Mouse (Mus musculus) midbrain, embryonic 10.5 days (tissue): ENCODE results near the gene Lamtor2. TPM values are rescaled to one million over a fixed set of nuclear protein-coding genes. Genes with fewer than 3 reads are reported as not detected.

Source experiments
- DNase-seq: peaks from one replicate; pipeline ENCODE4 v3.0.0-alpha.2; 2017; ENCODE audit warnings: low spot score
- H3K27ac ChIP-seq: fragments of 300-500 bp; sonication (generic); replicated peaks from 2 replicates; pipeline ENCODE4 v1.5.1; 2016; ENCODE audit warnings: mild to moderate bottlenecking
- H3K27me3 ChIP-seq: fragments of 300-500 bp; sonication (generic); 2 replicates; pipeline ENCODE4 v1.6.1; 2016; ENCODE audit warnings: low read depth, mild to moderate bottlenecking; ENCODE audit not compliant: poor library complexity, severe bottlenecking
- H3K36me3 ChIP-seq: fragments of 300-500 bp; sonication (generic); 2 replicates; pipeline ENCODE4 v1.6.1; 2016; ENCODE audit warnings: mild to moderate bottlenecking, moderate library complexity
- H3K4me1 ChIP-seq: fragments of 300-500 bp; sonication (generic); 2 replicates; pipeline ENCODE4 v1.6.1; 2016
- H3K4me3 ChIP-seq: fragments of 300-500 bp; sonication (generic); 2 replicates; pipeline ENCODE4 v1.5.1; 2016; ENCODE audit warnings: mild to moderate bottlenecking, moderate library complexity
- H3K9me3 ChIP-seq: fragments of 300-500 bp; sonication (generic); replicated peaks from 2 replicates; pipeline ENCODE4 v1.6.1; 2016; ENCODE audit warnings: mild to moderate bottlenecking
- WGBS: fragments of 180-500 bp; shearing (Covaris S2); methylation state at CpG from one replicate; pipeline ENCODE4 v1.1.7; 2016; 5-methylcytosine and 5-hydroxymethylcytosine counted together
- polyA plus RNA-seq: library from polyadenylated mRNA; unstranded; fragments of >200 nt; fragmentation: Nextera tagmentation; extraction: Ambion mirVana; gene quantifications from 2 replicates; pipeline ENCODE4 v1.2.1, GENCODE M21; 2016

The Lamtor2 gene
- polyA plus RNA-seq, 1 experiment from 2014 or later: 175 TPM

DNA sequence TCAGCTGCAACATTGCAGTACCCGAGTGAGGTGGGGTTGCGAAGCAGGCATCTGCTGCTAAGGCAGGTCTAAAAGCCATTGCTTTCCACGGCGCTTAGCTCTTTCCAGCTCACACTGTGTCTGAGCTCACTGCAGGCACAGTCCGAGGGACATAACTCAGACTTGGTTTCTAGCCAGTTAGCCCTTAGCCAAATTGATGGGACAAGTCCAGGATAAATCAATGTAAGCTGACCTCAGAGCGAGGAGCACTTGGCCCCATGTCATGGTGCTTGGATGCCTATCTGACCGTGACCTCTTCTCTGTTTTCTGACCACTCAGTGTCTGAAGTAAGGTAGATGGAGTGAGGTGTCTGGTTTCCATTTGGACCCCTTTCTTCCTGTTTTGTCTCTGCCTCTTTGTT lies 11.1 kb upstream of the Lamtor2 start:
- Histone ChIP-seq H3K27me3 (no peaks in the 10 kb centered on the region), H3K9me3 (no peaks in the 10 kb centered on the region), H3K27ac (no peak overlapping the region), H3K4me1 (peaks cover 3% of the 10 kb centered on the region; the same call in 1 of the 2 replicates), H3K36me3 (peaks cover 100% of the 10 kb centered on the region), H3K4me3 (no peak overlapping the region)
- 86% methylated on average over 7 of the region's 7 CpGs for whole genome bisulfite sequencing
- DNase-seq: no peak

DNA sequence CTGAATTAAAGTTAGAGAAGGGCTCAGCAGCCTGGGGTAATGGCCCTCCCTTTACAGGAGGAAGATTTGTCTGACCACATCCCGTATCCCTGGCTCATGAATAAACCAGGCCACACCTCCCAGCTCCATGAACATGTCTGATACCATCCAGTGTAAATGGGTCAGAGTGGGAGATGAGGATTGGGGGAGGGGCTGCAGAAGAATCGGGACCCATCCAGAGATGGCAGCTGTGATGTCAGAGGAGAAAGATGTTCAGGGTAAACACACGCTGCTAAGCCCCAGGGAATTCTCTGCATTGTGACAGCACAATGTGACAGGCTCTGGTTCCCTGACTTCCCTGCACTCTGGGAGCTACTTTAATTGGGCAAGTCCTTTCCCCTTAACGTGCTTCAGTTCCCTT lies 10.6 kb upstream of the Lamtor2 start:
- H3K27ac ChIP-seq: no peak overlapping the region
- peaks cover 3% of the 10 kb centered on the region; the same call in 1 of the 2 replicates for H3K4me1 ChIP-seq
- WGBS: 78% methylated on average over 4 of the region's 4 CpGs

DNA sequence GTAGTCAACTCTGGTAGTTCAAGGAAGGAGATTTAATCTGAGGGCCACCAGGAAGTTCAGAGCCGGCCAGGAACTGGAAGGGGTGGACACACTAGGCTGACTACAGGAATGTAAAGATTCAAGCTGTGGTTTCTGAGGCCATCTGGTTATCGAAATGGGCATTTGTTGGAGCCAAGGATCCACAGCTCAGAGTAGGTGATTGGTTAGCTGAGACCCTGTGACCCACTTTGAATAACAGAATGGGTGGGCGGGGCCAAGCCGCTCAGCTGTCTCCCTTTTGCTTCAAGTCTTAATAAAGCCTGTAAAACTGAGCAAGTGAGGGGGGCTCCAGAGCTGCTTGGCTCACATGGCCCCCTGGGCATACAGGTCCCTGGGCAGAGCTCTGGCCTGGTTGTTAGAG lies 9.1 kb upstream of the Lamtor2 start:
- Histone ChIP-seq H3K27me3 (no peaks in the 10 kb centered on the region), H3K4me1 (peaks cover 3% of the 10 kb centered on the region; the same call in 1 of the 2 replicates), H3K36me3 (peaks cover 100% of the 10 kb centered on the region), H3K9me3 (no peaks in the 10 kb centered on the region), H3K4me3 (no peak overlapping the region), H3K27ac (no peak overlapping the region)
- WGBS: 74% methylated on average over 4 of the region's 4 CpGs
- no peak for DNase-seq

More for the DNA sequence above, 10.6 kb upstream of the Lamtor2 start:
- Histone ChIP-seq H3K36me3 (peaks cover 100% of the 10 kb centered on the region), H3K9me3 (no peaks in the 10 kb centered on the region), H3K4me3 (no peak overlapping the region), H3K27me3 (no peaks in the 10 kb centered on the region)
- DNase-seq: no peak

DNA sequence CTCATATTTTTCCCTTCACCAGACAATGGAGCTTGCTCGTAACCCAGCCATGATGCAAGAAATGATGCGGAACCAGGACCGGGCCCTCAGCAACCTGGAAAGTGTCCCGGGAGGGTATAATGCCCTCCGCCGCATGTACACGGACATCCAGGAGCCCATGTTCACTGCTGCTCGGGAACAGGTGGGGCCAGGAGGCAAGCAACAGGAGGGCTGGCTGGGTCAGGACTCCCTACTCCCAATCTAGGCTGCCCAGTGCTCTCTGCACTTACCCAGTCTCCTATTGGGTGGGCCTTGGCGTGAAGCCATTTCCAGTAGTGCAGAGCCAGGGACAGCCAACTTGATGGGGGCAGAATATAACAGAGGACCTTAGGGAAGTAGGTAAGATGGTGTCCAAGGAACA lies 6.7 kb upstream of the Lamtor2 start:
- Histone ChIP-seq H3K4me1 (peaks cover 19% of the 10 kb centered on the region), H3K27ac (no peak overlapping the region), H3K27me3 (no peaks in the 10 kb centered on the region), H3K36me3 (peaks cover 95% of the 10 kb centered on the region), H3K4me3 (no peak overlapping the region), H3K9me3 (no peaks in the 10 kb centered on the region)
- DNase-seq: no peak
- 96% methylated on average over 9 of the region's 9 CpGs for WGBS

DNA sequence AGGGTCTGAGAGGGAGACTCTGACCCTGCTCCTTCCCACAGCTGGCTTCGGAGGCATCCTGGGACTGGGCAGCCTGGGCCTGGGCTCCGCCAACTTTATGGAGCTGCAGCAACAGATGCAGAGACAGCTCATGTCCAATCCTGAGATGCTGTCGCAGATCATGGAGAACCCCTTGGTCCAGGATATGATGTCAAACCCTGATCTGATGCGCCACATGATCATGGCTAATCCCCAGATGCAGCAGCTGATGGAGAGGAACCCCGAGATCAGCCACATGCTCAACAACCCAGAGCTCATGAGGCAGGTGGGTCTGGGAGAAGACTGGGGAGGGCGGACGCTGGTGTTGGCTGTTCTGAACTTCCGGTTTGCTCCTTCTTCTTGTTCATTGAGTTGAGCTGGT lies 3.7 kb upstream of the Lamtor2 start:
- peaks cover 46% of the 10 kb centered on the region for H3K4me1 ChIP-seq
- no peaks in the 10 kb centered on the region for H3K27me3 ChIP-seq
- no peak for DNase-seq
- H3K4me3 ChIP-seq: no peak overlapping the region
- no peaks in the 10 kb centered on the region for H3K9me3 ChIP-seq
- peaks cover 65% of the 10 kb centered on the region for H3K36me3 ChIP-seq
- no peak overlapping the region for H3K27ac ChIP-seq
- WGBS: 94% methylated on average over 8 of the region's 8 CpGs

DNA sequence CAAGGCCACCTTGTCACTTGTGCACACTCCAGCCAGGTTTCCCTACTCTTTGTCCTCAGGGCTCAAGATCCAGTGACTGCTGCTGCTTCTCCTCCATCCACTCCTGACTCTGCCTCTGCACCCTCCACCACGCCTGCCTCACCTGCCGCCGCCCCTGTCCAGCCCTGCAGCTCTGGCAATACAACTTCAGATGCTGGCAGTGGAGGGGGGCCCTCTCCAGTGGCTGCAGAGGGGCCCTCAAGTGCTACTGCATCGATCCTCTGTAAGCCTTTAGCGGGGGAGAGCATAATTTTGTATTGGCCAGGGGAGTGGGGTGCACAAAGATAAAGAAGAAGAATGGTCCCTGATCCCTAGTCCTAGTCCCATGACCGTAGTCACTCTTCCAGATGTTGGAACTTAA lies 2.9 kb upstream of the Lamtor2 start:
- Histone ChIP-seq H3K27me3 (no peaks in the 10 kb centered on the region), H3K36me3 (peaks cover 56% of the 10 kb centered on the region), H3K4me3 (peak overlapping the region; percentile 94), H3K27ac (no peak overlapping the region), H3K4me1 (peaks cover 55% of the 10 kb centered on the region), H3K9me3 (no peaks in the 10 kb centered on the region)
- DNase-seq: no peak
- WGBS: 95% methylated on average over 6 of the region's 6 CpGs

DNA sequence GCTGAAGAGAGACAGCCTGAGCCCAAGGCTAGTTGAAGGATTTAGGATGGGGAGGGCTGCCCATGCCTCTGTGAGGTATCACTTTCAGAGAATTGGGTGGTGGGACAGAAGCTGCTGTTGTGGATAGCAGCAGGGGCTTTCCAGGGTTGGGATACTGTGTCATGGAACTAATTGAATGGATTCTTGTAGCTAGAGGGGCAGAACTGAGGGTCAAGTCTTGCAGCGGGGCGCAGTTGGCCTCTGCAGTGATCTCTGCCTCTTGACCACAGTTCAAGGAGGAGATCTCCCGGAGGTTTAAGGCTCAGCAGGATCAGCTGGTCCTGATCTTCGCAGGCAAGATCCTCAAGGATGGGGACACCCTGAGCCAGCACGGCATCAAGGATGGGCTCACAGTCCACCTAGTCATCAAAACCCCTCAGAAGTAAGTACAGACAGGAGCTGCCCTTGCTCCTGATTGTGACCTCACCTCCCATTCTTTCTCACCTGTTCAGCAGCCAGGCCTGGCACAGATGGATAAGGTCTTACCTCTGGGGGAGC lies 2.3 kb upstream of the Lamtor2 start:
- Histone ChIP-seq H3K27me3 (no peaks in the 10 kb centered on the region), H3K27ac (no peak overlapping the region), H3K4me1 (peaks cover 56% of the 10 kb centered on the region), H3K9me3 (no peaks in the 10 kb centered on the region), H3K4me3 (peak overlapping the region; percentile 94), H3K36me3 (peaks cover 50% of the 10 kb centered on the region)
- DNase-seq: no peak
- WGBS: 80% methylated on average over 5 of the region's 5 CpGs

DNA sequence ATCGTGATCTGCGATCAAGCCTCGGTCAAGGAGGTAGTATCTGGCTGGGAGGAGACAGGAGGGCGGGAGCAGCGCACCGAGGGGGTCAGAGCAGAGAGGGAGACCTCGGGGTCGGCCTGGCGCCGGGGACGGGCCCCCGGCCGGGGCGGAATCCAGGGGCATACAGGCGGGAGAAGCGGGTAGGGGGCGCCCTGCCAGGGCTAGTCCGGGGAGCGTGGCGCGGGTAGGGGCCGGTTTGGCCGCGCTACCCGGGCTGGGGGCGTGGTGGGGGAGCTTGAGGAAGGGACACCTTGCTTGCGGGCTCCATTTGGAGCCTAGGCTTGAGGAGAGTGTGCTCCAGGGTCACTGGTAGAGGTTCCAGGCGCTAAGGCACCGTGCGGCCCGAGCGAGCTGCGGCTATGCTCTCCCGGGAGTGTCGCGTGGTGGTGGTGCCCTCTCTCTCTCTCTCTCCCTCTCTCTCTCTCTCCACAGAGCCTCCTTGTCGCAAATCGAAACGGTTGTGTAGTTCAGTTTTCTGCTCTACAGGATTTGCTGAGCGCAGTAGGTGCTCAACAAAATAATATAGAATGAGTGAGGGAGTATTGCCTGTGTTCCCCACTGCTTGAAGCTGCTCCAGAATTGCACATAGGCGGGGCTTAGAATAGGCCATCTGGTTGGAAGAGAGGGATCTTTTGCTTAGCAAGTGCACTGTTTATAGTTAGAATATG lies 1.2 kb upstream of the Lamtor2 start:
- WGBS: under 1% methylated on average over 41 of the region's 41 CpGs

DNA sequence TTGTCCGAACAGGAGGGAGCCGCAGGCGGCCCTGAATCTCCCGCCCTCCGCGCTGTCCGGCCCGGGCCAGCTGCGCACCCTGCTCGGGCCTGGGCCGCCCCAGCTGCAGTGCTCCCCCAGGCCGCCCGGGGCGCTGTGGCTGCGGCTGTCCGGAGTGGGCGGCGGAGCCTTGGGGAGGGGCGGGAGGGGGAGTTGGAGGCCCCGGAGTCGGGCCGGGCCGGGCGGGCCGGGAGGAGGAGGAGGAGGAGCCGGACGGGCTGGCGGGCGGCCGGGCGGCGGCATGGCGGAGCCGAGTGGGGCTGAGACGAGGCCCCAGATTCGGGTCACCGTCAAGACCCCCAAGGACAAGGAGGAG lies 628 bp upstream of the Lamtor2 start, which contains the start of gene Ubqln4:
Gene Ubqln4, plus strand, starts transcription at position 234 of the 355 bp plus-strand sequence.
- Histone ChIP-seq H3K27me3 (no peaks in the 10 kb centered on the region), H3K9me3 (no peaks in the 10 kb centered on the region), H3K36me3 (peaks cover 34% of the 10 kb centered on the region), H3K27ac (peak within 1 kb of the TSS; percentile 99), H3K4me1 (peaks cover 59% of the 10 kb centered on the region), H3K4me3 (peak within 1 kb of the TSS; percentile 94)
- DNase-seq: peak; percentile 96
- under 1% methylated on average over 37 of the region's 37 CpGs for WGBS

More for the DNA sequence above, 1.2 kb upstream of the Lamtor2 start:
- no peaks in the 10 kb centered on the region for H3K9me3 ChIP-seq
- peak overlapping the region; percentile 99 for H3K27ac ChIP-seq
- no peak for DNase-seq
- no peaks in the 10 kb centered on the region for H3K27me3 ChIP-seq
- peaks cover 39% of the 10 kb centered on the region for H3K36me3 ChIP-seq
- peaks cover 59% of the 10 kb centered on the region for H3K4me1 ChIP-seq
- H3K4me3 ChIP-seq: peak overlapping the region; percentile 94

DNA sequence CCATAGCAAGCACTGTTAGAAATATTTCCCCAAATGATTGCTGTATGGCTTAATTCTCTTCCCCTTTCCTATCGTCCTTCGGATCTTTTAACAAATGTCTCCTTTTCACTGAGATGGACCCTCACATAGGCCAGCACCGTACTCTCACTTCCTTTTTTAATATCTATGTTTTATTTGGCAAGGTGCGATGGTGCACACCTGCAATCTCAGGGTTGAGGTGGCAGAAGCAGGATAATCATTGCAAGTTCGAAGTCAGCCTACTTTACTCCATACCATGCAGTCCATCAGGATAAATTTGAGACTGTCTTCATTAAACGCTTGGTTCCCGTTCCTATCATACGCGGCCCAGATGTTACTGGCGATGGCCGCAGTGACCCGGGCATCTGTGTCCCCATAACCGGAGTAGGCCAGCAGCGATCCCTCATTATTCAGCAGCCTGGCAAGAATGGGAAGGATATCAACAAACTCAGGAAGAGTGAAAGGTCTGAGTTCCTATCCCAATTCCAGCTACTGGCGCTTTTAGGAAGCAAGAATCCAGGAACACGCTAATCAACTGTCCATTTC lies 710 bp downstream of the Lamtor2 start:
- no peak for DNase-seq
- Histone ChIP-seq H3K4me3 (peak overlapping the region; percentile 94), H3K9me3 (no peaks in the 10 kb centered on the region), H3K27me3 (no peaks in the 10 kb centered on the region), H3K27ac (peak overlapping the region; percentile 99), H3K36me3 (peaks cover 21% of the 10 kb centered on the region), H3K4me1 (peaks cover 59% of the 10 kb centered on the region)
- 24% methylated on average over 16 of the region's 16 CpGs for WGBS

DNA sequence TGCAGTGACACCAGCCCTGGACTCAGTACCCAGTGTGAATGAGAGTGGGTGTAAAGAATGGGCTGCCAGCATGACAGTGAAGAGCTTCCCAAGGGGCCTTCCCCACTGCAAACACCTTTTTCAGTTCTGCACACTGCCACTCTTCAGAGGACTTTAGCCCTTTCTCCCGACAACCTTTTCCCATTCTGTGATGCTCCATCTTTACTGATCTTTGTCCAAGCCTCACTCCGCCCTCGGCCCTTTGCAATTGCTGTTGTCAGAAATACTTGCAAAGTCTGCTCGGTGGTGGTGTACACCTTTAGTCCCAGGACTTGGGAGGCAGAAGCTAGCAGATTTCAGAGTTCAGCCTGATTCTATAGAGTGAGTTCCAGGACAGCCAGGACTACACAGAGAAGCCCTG lies 1.3 kb downstream of the Lamtor2 start:
- peak overlapping the region; percentile 94 for H3K4me3 ChIP-seq
- no peak for DNase-seq

DNA sequence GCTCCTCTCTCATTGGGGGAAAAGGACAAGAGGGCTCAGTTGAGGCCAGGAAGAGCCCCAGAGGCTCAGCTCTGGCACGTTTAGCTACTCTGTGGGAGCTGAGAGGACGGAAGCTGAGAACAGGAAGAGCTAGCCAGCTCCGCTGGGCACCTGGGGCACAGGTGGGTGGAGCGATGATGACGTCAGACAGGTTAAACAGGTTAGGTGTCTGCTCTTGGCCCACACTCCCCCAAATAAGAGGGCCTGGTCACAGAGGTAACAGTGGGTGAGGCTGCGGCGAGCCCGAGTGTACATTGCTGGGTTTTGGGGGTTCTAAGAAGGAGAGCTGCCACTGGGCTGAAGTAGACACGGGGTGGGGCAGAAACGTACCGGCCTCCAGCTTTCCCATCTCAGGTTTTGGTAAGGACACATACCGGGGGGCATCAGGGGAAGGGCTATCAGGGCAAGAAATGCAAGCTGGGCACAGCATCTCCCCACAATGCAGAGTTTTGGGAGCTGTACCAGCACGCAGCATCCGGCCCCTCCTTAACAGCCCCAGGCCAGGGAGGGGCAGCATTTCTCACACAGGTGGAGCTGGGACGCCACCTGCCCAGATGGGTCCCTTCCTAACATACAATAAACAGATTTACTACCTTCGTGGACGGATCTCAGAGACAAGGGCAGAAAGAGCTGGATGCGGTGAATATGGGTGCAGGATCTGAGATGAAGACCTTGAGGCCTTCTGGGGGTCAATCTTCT lies 4.5 kb downstream of the Lamtor2 start, which contains the start of gene Rab25:
Gene Rab25, minus strand, starts transcription at position 121 of the 738 bp plus-strand sequence.
- Histone ChIP-seq H3K36me3 (no peaks in the 10 kb centered on the region), H3K27ac (no peak within 1 kb of the TSS), H3K9me3 (no peaks in the 10 kb centered on the region), H3K4me3 (no peak within 1 kb of the TSS), H3K27me3 (no peaks in the 10 kb centered on the region), H3K4me1 (peaks cover 37% of the 10 kb centered on the region)
- no peak for DNase-seq
- WGBS: 49% methylated on average over 18 of the region's 18 CpGs

More for the DNA sequence above, 1.3 kb downstream of the Lamtor2 start:
- Histone ChIP-seq H3K36me3 (peaks cover 15% of the 10 kb centered on the region), H3K4me1 (peaks cover 58% of the 10 kb centered on the region), H3K27ac (no peak overlapping the region), H3K9me3 (no peaks in the 10 kb centered on the region), H3K27me3 (no peaks in the 10 kb centered on the region)
- WGBS: 79% methylated on average over 4 of the region's 4 CpGs
